Mouse (Mus musculus) ZHBTc4 (cell line): ENCODE results near the gene Atf2.
"Not testable (repeated sequence)": the region's sequence is repeated elsewhere in the genome, so short reads cannot be mapped to it uniquely, and the experiment has no call there.

Experiments
- DNase-seq: peaks from one replicate; pipeline ENCODE4 v3.0.0-alpha.2; 2011; ENCODE audit warnings: low read depth, low spot score

The Atf2 gene

DNA sequence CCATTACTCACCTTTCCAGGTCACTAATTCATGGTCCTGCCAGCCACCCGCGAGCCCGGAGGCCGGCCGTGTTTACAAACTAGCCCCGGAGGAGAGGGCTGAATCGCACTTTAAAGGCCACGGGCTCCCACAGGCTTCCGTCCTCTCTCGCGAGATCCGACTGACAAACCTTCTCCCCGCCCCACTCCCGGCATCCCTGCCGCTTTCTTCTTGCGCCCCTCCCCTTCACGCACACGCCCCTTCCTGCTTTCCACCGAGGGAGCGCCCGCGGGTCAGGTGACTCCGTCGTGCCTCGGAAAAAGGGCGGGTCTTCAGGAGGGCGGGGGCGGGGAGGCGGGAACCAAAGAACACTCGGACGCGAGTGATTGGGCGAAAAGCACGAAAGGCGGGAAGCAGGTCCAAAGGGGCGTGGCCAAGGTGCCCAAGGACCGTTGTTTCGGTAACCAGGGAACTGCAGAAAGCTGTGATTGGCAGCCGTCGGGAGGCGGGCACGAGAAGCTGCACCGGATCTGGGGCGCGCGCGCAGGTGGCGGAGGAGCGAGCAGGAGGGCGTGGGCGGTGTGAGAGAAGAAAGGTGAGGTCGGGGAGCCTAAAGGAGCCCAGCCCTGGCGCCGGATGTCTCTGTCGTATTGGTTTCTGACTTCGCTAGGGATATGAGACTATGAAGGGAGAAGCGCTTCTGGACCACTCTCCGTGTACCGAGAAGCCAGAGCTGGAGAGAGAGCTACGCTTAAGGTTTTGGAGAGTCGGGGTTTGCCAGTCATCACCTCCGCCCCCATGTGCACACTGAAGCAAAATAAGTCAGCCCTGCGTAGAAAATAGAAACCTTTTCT lies at the start of gene Atf2:
Gene Atf2, minus strand, starts transcription at position 176 of the 833 bp plus-strand sequence.
- peak; percentile 100 for DNase-seq

GRCm38 (mm10) chr2:73941281-73941680 lies 48.8 kb upstream of the Atf2 start:
- no peak for DNase-seq

- DNase-seq = no peak
Observed at GRCm38 (mm10) chr2:73940471-73940870, 48.0 kb upstream of the Atf2 start.

DNA sequence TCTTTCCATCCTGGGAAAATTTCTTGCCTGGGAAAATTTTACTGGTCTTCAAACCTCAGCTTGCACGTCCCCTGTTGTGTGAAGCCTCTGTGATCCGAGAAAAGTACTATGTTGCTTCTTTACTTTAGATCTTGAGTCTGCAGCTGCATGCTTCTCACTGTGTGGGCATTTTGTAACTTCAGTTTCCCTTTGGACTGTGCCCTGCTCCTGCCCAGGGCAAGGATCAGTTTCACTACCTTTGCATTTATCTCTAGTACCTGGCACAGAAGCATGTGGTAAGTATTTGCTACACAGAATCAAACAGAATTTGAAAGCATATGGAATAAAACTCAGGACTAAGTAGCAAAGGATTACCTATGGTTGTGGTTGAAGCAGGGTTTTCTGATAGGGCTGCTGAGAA lies 46.5 kb upstream of the Atf2 start:
- no peak for DNase-seq

DNA sequence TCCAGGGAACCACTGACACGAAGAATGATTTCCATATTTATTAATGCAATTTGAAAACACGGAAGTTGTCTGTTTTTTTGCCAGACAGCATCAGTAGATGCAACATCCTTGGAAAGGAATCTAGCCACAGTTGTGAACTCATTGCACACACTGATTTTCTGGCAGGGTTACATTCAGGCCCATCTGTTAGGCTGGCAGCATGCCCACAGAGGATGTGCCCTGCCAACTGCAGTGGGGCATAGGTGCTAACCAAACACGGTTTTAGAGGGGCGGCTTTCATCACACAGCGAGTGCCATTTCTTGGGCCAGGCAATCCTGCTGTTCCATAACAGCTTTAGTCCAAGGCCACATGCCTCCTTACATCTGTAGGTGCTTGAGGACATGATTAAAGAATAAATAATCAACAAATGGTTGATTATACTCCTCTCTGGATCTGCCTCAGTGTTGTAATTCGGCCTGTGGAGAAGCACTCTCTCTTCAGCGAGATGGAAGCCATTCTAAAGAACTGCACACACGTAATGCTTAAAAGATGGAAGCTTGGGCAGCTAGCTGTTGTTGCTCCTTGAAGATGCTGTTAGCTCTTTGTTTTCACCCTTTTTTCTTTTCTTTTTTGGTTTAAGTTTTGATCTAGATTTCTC lies 40.4 kb upstream of the Atf2 start:
- no peak for DNase-seq

DNA sequence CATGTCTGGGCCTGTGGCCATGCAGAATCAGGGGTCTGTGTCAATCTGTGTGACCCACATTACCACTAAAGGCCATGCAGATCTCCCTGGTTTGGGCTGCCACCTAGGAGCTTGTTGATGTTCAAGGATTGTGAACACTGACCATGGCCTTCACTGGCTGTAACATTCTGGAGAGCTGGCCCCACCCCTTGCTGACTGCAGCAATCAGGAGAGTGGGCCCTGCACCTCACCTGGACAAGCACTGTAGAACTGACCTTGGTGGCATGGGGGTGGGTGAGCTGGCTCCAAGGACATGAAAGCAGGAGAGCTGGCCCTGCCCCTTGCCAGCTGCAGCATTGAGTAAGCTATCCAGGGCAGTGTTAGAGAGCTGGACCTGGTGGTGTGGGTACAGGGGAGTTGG lies 35.3 kb upstream of the Atf2 start:
- no peak for DNase-seq

- no peak for DNase-seq
Observed at GRCm38 (mm10) chr2:73925539-73925938, 33.1 kb upstream of the Atf2 start.

DNA sequence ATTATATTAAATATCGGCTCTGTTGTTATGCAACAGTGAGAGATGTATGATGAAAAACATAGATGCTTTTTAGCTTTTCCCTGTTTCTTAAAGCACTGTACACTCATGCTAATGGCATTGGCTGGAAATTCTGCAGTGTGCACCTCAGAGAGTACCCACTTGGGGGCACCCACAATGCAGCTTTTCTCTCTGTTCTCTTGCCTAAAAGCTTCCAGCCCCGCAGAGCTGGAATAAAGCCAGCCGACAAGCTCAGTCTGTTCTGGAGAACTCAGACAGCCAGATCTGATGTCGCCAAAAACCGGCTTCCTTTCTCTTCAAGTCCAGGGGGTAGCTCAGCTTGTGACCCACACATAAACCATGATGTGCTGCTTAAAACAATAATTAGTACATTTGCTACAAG lies 32.6 kb upstream of the Atf2 start:
- DNase-seq = peak; percentile 54

DNA sequence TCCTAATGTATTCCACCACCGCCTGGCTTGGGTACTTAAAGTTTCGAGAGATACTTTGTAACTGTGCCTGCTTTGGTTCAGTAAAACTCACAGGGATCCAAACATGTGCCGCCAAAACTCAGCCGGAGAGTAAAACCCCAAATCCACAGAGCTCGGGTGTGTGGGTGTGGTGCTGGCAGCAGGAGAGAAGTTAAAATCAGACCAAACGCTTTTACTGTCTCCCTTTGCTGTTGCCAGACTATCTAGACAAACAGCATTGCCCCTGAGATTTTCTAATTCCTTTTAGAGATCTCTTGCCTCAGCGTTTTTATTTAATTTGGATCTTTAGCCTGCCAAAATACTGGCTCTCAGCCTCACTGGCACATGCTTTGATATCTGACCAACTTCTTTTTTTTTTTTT lies 27.2 kb upstream of the Atf2 start:
- DNase-seq = no peak

GRCm38 (mm10) chr2:73912264-73912663 lies 19.8 kb upstream of the Atf2 start:
- DNase-seq = no peak

- DNase-seq = peak; percentile 97
Observed at GRCm38 (mm10) chr2:73911175-73911700, 18.8 kb upstream of the Atf2 start, which contains the start of gene Atp5g3. Atp5g3 (minus strand) TSS chr2:73911326.

GRCm38 (mm10) chr2:73910571-73911174 lies 18.2 kb upstream of the Atf2 start:
- DNase-seq = peak; percentile 57

GRCm38 (mm10) chr2:73909116-73909515 lies 16.7 kb upstream of the Atf2 start:
- DNase-seq = no peak

DNA sequence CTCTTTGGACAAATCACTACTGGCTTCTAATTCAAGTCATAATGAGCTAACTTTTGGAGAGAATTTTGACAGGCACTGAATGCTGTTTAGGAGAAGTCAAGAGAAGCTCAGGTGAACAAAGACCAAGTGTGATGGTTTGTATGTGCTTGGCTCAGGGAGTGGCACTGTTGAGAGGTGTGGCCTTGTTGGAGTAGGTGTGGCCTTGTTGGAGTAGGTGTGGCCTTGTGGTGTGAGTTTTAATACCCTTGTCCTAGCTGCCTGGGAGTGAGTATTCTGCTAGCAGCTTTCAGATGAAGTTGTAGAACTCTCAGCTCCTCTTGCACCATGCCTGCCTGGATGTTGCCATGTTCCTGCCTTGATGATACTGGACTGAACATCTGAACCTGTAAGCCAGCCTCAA lies 12.2 kb upstream of the Atf2 start:
- DNase-seq = peak; percentile 70

GRCm38 (mm10) chr2:73903536-73903935 lies 11.1 kb upstream of the Atf2 start:
- DNase-seq = peak; percentile 74

DNA sequence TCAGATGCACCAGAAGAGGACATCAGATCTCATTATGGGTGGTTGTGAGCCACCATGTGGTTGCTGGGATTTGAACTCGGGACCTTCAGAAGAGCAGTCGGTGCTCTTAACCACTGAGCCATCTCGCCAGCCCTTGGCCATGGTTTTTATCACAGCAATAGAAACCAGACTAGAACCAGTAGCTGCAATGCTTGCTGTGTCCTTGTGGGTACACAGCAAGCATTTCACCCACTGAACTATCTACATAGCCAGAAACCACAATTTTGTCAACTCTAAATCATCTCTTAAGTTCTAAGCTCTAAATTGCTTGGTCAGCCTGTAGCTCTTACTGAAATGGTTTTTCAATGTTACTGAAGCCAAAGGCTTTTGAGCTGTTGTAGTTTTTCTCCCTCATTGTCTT lies 9.9 kb upstream of the Atf2 start:
- DNase-seq = not testable (repeated sequence)

DNA sequence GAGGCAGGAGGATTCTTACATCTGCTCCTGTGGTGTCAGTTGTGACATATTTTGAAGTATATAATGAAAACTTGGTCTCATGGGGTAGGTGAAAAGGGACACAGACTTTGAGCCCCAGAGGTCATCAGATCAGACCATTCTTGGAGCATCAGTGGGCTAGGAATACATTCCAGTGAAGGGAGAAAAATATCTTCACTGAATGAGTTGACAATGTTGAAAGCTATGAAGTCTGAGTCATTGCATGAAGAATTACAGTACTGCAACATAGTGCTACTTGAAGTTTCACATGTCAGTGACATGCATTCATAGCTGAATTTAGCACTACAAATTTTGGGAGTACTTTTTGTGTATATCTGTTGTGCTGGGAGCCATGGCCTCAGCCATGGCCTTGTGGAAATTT lies 8.7 kb upstream of the Atf2 start:
- no peak for DNase-seq

DNA sequence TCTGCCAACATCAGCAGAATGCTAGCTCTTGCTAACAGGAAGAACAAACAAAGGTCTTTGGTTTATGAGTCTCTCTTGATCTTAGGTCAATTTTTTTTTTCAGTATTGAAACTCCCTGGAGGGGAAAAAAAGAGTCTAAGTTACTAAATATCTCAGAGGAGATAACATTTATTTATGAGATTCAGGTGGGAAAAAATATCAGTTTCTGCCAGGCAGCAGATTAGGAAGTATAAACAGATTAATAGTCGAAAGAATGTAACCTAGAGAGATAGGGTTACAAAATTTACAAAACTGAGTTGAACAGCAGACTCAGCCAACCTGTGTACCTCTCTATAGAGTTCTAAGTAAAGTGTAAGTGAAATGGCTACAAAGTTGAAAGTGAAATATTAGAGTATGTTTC lies 7.9 kb upstream of the Atf2 start:
- no peak for DNase-seq

- DNase-seq = not testable (repeated sequence)
Observed at GRCm38 (mm10) chr2:73896919-73897318, 4.5 kb upstream of the Atf2 start.

GRCm38 (mm10) chr2:73893473-73894270 lies 1.2 kb upstream of the Atf2 start:
- peak; percentile 40 for DNase-seq

GRCm38 (mm10) chr2:73891701-73892463 lies 557 bp downstream of the Atf2 start:
- DNase-seq = peak; percentile 35
